ENCODE assay signal across 20 mouse cellular contexts in the genomic region with DNA sequence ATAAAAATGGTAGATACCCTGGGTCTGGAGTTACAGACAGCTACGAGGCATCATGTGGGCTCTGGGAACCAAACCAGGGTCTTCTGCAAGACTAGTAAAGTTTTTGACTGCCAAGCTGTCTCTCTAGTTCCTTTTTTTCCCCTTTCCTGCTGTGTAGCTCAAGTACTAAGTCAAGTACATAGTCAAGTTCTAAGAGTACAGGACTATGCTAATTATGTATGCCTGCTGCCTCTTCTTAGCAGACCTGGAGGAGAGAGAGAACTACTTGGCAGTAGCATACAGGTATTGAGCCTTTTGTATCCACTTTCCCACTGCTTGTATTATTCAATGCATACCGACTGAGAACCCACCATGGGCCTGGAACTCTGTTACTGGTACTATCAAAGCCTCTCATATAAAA.
A peak's percentile ranks its signal among the peaks of the same experiment; 100 is the strongest.
DNase-seq lines count a peak whose midpoint lies in the region; ATAC-seq and TF ChIP-seq lines count a peak whose summit lies in the region.
"Had no signal": no experiment of that assay in that cellular context is flagged by ENCODE, and none has a peak within 500 bp of the region (broad histone marks: within the 10 kb centered on the region; RNA-seq: fewer than 3 reads in every experiment).

No protein-coding gene starts in this region.

- 68% methylated on average over 2 of the region's 2 CpGs for WGBS in lung, embryonic 16.5 days
- WGBS in lung, postnatal 0 days: 60% methylated on average over 2 of the region's 2 CpGs

- H3K27me3 ChIP-seq in lung, embryonic 16.5 days (ENCODE audit: control insufficient read depth, insufficient read depth, low read depth, low read length): no peaks in the 10 kb centered on the region
- H3K27me3 ChIP-seq in lung, postnatal 0 days (replicated peaks; ENCODE audit: insufficient read depth, low read length): no peaks in the 10 kb centered on the region
- H3K27me3 ChIP-seq: CH12.LX had no signal

- H3K4me1 ChIP-seq in lung, embryonic 16.5 days (replicated peaks; ENCODE audit: control insufficient read depth, insufficient read depth, low read length): peaks cover 5% of the 10 kb centered on the region; the same call in 1 of the 2 replicates
- H3K4me1 ChIP-seq in lung, postnatal 0 days (ENCODE audit: insufficient read depth, low read depth, low read length): no peaks in the 10 kb centered on the region

- no peak overlapping the region for H3K27ac ChIP-seq in lung, embryonic 16.5 days (ENCODE audit: low read length)
- no peak overlapping the region for H3K27ac ChIP-seq in lung, postnatal 0 days (ENCODE audit: low read length)

- no peak overlapping the region for H3K4me3 ChIP-seq in lung, embryonic 16.5 days (ENCODE audit: low read length)
- no peak overlapping the region for H3K4me3 ChIP-seq in lung, postnatal 0 days (ENCODE audit: low read depth, low read length)

- TF ChIP-seq CTCF in lung, postnatal 0 days (IDR thresholded peaks at IDR 0.05): no peak

- H3K4me2 ChIP-seq in lung, embryonic 16.5 days (ENCODE audit: low read depth, low read length): no peak overlapping the region
- no peak overlapping the region for H3K4me2 ChIP-seq in lung, postnatal 0 days (replicated peaks; ENCODE audit: low read depth, low read length)

- no peak overlapping the region for H3K9ac ChIP-seq in lung, embryonic 16.5 days (ENCODE audit: low read length)
- H3K9ac ChIP-seq in lung, postnatal 0 days (replicated peaks; ENCODE audit: low read depth): no peak overlapping the region

- H3K36me3 ChIP-seq in lung, embryonic 16.5 days (ENCODE audit: control insufficient read depth, insufficient read depth, low read length): no peaks in the 10 kb centered on the region
- no peaks in the 10 kb centered on the region for H3K36me3 ChIP-seq in lung, postnatal 0 days (ENCODE audit: insufficient read depth, low read length)
- H3K36me3 ChIP-seq: G1E had no signal

- H3K9me3 ChIP-seq in lung, embryonic 16.5 days (ENCODE audit: control insufficient read depth, low read length): no peaks in the 10 kb centered on the region
- no peaks in the 10 kb centered on the region for H3K9me3 ChIP-seq in lung, postnatal 0 days (ENCODE audit: low read length)
- H3K9me3 ChIP-seq: G1E had no signal

- TF ChIP-seq EP300 in lung, postnatal 0 days (IDR thresholded peaks at IDR 0.05): no peak

- no peak for DNase-seq in lung, postnatal 10 days
- peak; percentile 69 for DNase-seq in lung, postnatal 0 days (ENCODE audit: low spot score)
- DNase-seq in lung, postnatal 14 days: no peak
- peak; percentile 3 for DNase-seq in lung, postnatal 36 days
- DNase-seq in lung, postnatal 25 days (ENCODE audit: low spot score): no peak
- DNase-seq: adrenal gland, adult 2 months; adrenal gland, adult 8-10 months; adrenal gland, postnatal 10 days; adrenal gland, postnatal 25 days; adrenal gland, postnatal 36 days; B cell, adult 2 months; cerebellum, adult 11 months; cerebellum, adult 11-12 months; cerebellum, adult 18-20 months had no signal

- ATAC-seq in lung, embryonic 16.5 days (ENCODE audit: low read depth): peak; percentile 74
- ATAC-seq in lung, postnatal 0 days: peak; percentile 68
- ATAC-seq: activated CD4-positive, CD25-positive, alpha-beta regulatory T cell, adult 4 months; CD4-positive, CD25-positive, alpha-beta regulatory T cell, adult 4 months; Patski had no signal

Comparison
In these comparisons a context has a peak if more than half of its experiments do, and no peak if none do; other contexts are left out.
1. DNase-seq: peak in lung, postnatal 0 days (single experiment) and lung, postnatal 36 days (single experiment); none in lung, postnatal 10 days (single experiment), lung, postnatal 14 days (single experiment) and lung, postnatal 25 days (single experiment).